Mouse (Mus musculus): ENCODE measurements around the gene 1700113H08Rik.

Gene 1700113H08Rik

DNA sequence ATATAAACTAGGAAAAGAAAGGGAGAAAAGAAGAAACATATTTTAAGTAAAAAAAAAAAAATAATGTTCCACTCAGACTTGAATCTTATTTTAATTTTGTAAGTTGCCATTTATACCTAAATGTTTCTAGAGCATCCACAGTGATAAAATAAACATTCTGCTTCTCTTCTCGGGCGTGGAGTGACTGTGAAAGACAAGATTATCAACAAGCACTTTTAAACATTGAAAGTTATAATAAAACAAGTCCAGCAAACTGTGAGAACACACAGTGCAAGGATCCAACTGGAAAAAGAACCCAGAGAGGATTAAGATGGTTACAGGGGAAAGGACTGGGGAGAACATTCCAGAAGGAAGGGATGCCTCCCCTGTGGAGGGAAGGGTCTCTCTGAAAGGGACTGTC is 155.0 kb downstream of the 1700113H08Rik start:
- DNase-seq: no peak

DNA sequence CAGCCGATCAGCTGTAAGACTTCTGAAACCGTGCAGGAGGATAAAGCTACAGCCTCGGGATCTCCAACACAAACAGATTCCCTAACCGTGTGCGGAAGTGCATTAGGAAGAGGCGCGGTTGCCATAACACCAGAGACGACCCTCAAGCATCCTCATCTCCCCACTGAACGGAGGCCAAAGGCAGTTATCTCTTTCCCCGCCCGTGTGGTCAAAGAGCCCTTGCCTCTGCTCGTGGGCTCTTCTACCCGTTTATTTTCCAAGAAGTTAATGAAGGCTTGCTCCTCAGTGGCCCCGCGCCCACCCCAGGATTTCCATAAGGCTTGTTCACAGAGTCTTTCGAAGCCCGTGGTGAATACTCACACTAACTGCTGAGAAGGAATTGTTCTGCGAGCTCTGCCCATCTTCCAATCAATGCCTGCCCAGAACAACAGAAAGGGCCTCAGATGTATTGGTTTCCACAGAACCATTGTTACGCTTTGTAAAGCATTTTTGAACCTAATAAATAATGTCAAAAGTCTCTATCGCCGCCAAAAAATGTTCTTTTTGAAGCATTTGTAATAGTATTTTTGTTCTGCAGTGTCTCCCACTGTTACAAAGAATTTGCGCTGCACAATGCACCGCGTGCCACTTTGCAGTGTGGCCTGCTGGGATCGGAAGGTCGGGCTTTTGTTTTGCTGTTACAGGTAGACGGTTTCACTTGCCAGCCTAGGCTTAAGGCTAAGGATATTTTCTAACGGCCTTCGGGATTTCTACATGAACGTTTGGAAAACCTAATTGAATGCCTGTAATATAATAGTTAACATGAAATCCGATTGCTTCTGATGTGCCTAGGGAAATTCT is 172.4 kb downstream of the 1700113H08Rik start:
- DNase-seq: peak; percentile 4 to 11

- no peak for DNase-seq
These were observed 181.6 kb downstream of the 1700113H08Rik start for GRCm38 (mm10) chr10:87239332-87240008.

DNA sequence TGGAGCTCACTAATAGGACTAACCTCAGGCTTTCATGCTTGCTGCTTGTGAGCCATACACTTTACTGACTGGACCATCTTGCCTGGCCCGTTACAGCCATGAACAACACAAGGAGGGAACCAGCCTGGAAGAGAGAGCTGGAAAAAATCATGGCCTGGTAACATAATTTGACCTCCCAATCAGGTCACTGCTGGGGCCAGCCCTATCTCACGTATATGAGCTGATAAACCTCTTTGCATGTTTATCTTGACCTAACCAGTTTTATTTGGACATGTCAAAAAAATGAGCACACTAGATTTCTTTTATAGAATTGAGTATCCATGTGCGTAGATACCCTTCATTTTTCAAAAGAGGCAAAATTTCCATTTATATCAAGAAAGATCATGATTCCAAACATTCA is 213.9 kb downstream of the 1700113H08Rik start:
- no peak for DNase-seq

DNA sequence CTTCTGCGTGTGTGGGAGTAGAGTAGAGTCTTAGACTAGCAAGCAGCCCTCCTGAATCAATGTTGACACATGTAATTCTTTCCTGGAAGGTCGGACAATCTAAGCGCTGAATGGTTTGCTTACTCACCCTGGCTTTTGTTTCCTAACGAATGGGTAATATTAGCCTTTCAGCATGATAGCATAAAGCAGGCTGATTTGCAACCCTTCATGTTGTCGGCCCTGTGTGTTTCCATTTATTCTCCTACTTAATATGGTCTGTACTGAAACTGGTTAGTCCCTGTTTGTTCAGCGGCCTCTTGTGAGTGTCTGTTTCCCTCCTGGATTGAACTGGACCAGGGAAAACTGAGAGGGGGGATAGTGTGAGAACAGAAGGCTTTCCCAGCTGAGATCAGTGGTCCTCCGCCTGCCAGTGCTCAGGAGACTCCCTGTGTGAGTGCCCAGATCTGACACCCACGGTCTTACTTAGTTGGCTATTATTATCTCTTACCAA is 214.3 kb downstream of the 1700113H08Rik start:
- DNase-seq: no peak

GRCm38 (mm10) chr10:87275075-87275474 is 217.2 kb downstream of the 1700113H08Rik start:
- DNase-seq: no peak

Measured in cerebellum, postnatal 14 days (tissue).